Mouse (Mus musculus): ENCODE results near the gene C030005K15Rik. TPM values are rescaled to one million over a fixed set of nuclear protein-coding genes. Genes with fewer than 3 reads are reported as not detected.

Gene C030005K15Rik
- polyA plus RNA-seq, 1 experiment from 2014 or later, result not detected

GRCm38 (mm10) chr10:97687198-97687597 lies 39.4 kb downstream of the C030005K15Rik start:
- no peak overlapping the region for H3K9ac ChIP-seq (replicated peaks; ENCODE audit: low read depth, low read length)
- H3K4me3 ChIP-seq (ENCODE audit: low read depth, low read length), result no peak overlapping the region
- H3K27me3 ChIP-seq (ENCODE audit: control insufficient read depth, insufficient read depth, low read length), result no peaks in the 10 kb centered on the region
- no peaks in the 10 kb centered on the region for H3K9me3 ChIP-seq (ENCODE audit: control insufficient read depth, low read depth, low read length)
- no peaks in the 10 kb centered on the region for H3K4me1 ChIP-seq (ENCODE audit: control insufficient read depth, insufficient read depth, low read length)
- no peak for ATAC-seq (ENCODE audit: insufficient number of reproducible peaks, insufficient read depth, low FRiP score, low read depth)
- no peak overlapping the region for H3K27ac ChIP-seq (ENCODE audit: low read length)
- WGBS, result 91% methylated on average over 1 of the region's 1 CpGs
- no peak overlapping the region for H3K4me2 ChIP-seq (replicated peaks; ENCODE audit: low read depth, low read length)
- H3K36me3 ChIP-seq (ENCODE audit: control insufficient read depth, insufficient read depth, low read length), result no peaks in the 10 kb centered on the region

DNA sequence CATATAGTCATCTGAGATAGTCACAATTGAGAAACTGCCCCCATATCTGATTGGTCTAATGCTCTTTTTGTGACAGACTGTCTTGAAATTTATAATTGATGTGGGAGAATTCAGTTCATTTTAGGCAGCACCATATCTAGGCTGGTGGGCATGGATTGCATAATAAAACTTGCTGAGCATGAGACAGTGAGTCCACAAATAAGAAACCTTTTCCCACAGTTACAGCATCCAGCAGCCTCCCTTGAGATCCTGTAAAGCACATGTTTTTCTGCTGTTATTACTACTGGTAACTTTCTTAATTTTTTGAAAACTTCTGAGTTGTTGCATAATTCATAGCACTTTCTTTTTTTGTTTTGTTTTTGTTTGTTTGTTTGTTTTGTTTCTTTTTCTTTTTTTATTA lies 43.6 kb downstream of the C030005K15Rik start:
- Histone ChIP-seq H3K4me1 (ENCODE audit: control insufficient read depth, insufficient read depth, low read length) (no peaks in the 10 kb centered on the region), H3K9ac (replicated peaks; ENCODE audit: low read depth, low read length) (no peak overlapping the region), H3K4me3 (ENCODE audit: low read depth, low read length) (no peak overlapping the region), H3K27ac (ENCODE audit: low read length) (no peak overlapping the region), H3K4me2 (replicated peaks; ENCODE audit: low read depth, low read length) (no peak overlapping the region), H3K9me3 (ENCODE audit: control insufficient read depth, low read depth, low read length) (no peaks in the 10 kb centered on the region), H3K36me3 (ENCODE audit: control insufficient read depth, insufficient read depth, low read length) (no peaks in the 10 kb centered on the region), H3K27me3 (ENCODE audit: control insufficient read depth, insufficient read depth, low read length) (no peaks in the 10 kb centered on the region)
- ATAC-seq (ENCODE audit: insufficient number of reproducible peaks, insufficient read depth, low FRiP score, low read depth), result no peak

Other genes starting within 250 kb of the C030005K15Rik start
- gene Dcn, start 247.1 kb downstream of the C030005K15Rik start, polyA plus RNA-seq (2014; fragmentation: Nextera tagmentation; extraction: Ambion mirVana), result 715 and 742 TPM in 2 replicates
- 320 and 332 TPM in 2 replicates for gene Lum, start 161.6 kb downstream of the C030005K15Rik start, polyA plus RNA-seq (2014; fragmentation: Nextera tagmentation; extraction: Ambion mirVana)
- 1.7 and 1.8 TPM in 2 replicates for gene Kera, start 119.9 kb downstream of the C030005K15Rik start, polyA plus RNA-seq (2014; fragmentation: Nextera tagmentation; extraction: Ambion mirVana)
- gene Epyc, start 82.7 kb downstream of the C030005K15Rik start, polyA plus RNA-seq (2014; fragmentation: Nextera tagmentation; extraction: Ambion mirVana), result 0.91 and 1.2 TPM in 2 replicates
- gene Ccer1, start 33.7 kb downstream of the C030005K15Rik start, polyA plus RNA-seq (2014; fragmentation: Nextera tagmentation; extraction: Ambion mirVana), result not detected in 2 replicates

Measured in stomach, embryonic 14.5 days (tissue).